Mouse (Mus musculus) ovary, postnatal 14 days (tissue): ENCODE results near the gene Foxp1.

ENCODE experiments used
- DNase-seq: peaks from one replicate; pipeline ENCODE4 v3.0.0; 2022; ENCODE audit warnings: low spot score

Foxp1 gene

GRCm38 (mm10) chr6:99359036-99359698 lies 163.4 kb downstream of the Foxp1 start:
- no peak for DNase-seq

GRCm38 (mm10) chr6:99357931-99358330 lies 164.6 kb downstream of the Foxp1 start:
- DNase-seq: no peak

GRCm38 (mm10) chr6:99354338-99354737 lies 168.2 kb downstream of the Foxp1 start:
- DNase-seq: no peak

GRCm38 (mm10) chr6:99353441-99353840 lies 169.1 kb downstream of the Foxp1 start:
- no peak for DNase-seq

GRCm38 (mm10) chr6:99350566-99350965 lies 172.0 kb downstream of the Foxp1 start:
- no peak for DNase-seq

GRCm38 (mm10) chr6:99350156-99350555 lies 172.4 kb downstream of the Foxp1 start:
- no peak for DNase-seq

GRCm38 (mm10) chr6:99347836-99348235 lies 174.7 kb downstream of the Foxp1 start:
- no peak for DNase-seq

- no peak for DNase-seq
Measured at GRCm38 (mm10) chr6:99344966-99345365, 177.6 kb downstream of the Foxp1 start.

GRCm38 (mm10) chr6:99344357-99344756 lies 178.2 kb downstream of the Foxp1 start:
- no peak for DNase-seq

- no peak for DNase-seq
Measured at GRCm38 (mm10) chr6:99343815-99344214, 178.7 kb downstream of the Foxp1 start.

- DNase-seq: no peak
Measured at GRCm38 (mm10) chr6:99342416-99342815, 180.1 kb downstream of the Foxp1 start.

GRCm38 (mm10) chr6:99340902-99341301 lies 181.6 kb downstream of the Foxp1 start:
- DNase-seq: no peak

GRCm38 (mm10) chr6:99339986-99340721 lies 182.4 kb downstream of the Foxp1 start:
- no peak for DNase-seq

- no peak for DNase-seq
Measured at GRCm38 (mm10) chr6:99339343-99339620, 183.2 kb downstream of the Foxp1 start.

- no peak for DNase-seq
Measured at GRCm38 (mm10) chr6:99338593-99339342, 183.8 kb downstream of the Foxp1 start.

- DNase-seq: no peak
Measured at GRCm38 (mm10) chr6:99338174-99338573, 184.3 kb downstream of the Foxp1 start.

GRCm38 (mm10) chr6:99337575-99337974 lies 184.9 kb downstream of the Foxp1 start:
- no peak for DNase-seq

GRCm38 (mm10) chr6:99336191-99336590 lies 186.3 kb downstream of the Foxp1 start:
- DNase-seq: no peak

- DNase-seq: no peak
Measured at GRCm38 (mm10) chr6:99335174-99335830, 187.2 kb downstream of the Foxp1 start.

- DNase-seq: no peak
Measured at GRCm38 (mm10) chr6:99334255-99334654, 188.3 kb downstream of the Foxp1 start.

GRCm38 (mm10) chr6:99333127-99333526 lies 189.4 kb downstream of the Foxp1 start:
- no peak for DNase-seq

- DNase-seq: no peak
Measured at GRCm38 (mm10) chr6:99330169-99330568, 192.4 kb downstream of the Foxp1 start.

- no peak for DNase-seq
Measured at GRCm38 (mm10) chr6:99328634-99329033, 193.9 kb downstream of the Foxp1 start.
